Mouse (Mus musculus) neutrophil, adult 5-6 weeks (primary cell): ENCODE data around the gene Nkx2-5. TPM values are rescaled to one million over a fixed set of nuclear protein-coding genes. Genes with fewer than 3 reads are reported as not detected.

ENCODE experiments used
- ATAC-seq: fragments of 151-379, 151-347 bp; 2 replicates; pipeline ENCODE4 v1.8.0; 2017; ENCODE audit warnings: mild to moderate bottlenecking, moderate TSS enrichment; ENCODE audit not compliant: insufficient number of reproducible peaks, poor library complexity, low FRiP score, severe bottlenecking; ENCODE audit errors: extremely low read depth
- total RNA-seq: library from RNA; stranded (forward); fragments of 200-1000 nt; gene quantifications from 2 replicates; pipeline ENCODE4 v1.2.3, GENCODE M21; 2017

Gene Nkx2-5
- not detected in 2 replicates for total RNA-seq

GRCm38 (mm10) chr17:26844909-26845148 lies at the start of gene Nkx2-5:
Gene Nkx2-5 (minus strand): TSS chr17:26845009.
- ATAC-seq = no peak

- ATAC-seq = no peak
Observed at GRCm38 (mm10) chr17:26894342-26894741, 49.5 kb upstream of the Nkx2-5 start.

- ATAC-seq = no peak
Observed at GRCm38 (mm10) chr17:26893492-26893891, 48.7 kb upstream of the Nkx2-5 start.

GRCm38 (mm10) chr17:26892635-26893375 lies 48.0 kb upstream of the Nkx2-5 start:
- ATAC-seq = no peak

- no peak for ATAC-seq
Observed at GRCm38 (mm10) chr17:26887926-26888325, 43.1 kb upstream of the Nkx2-5 start.

GRCm38 (mm10) chr17:26886047-26886749 lies 41.4 kb upstream of the Nkx2-5 start:
- ATAC-seq = peak; percentile 77

GRCm38 (mm10) chr17:26884995-26885926 lies 40.5 kb upstream of the Nkx2-5 start:
- ATAC-seq = peak; percentile 61

GRCm38 (mm10) chr17:26883585-26883984 lies 38.8 kb upstream of the Nkx2-5 start:
- ATAC-seq = no peak

GRCm38 (mm10) chr17:26882706-26883105 lies 37.9 kb upstream of the Nkx2-5 start:
- no peak for ATAC-seq

- ATAC-seq = no peak
Observed at GRCm38 (mm10) chr17:26879235-26879634, 34.4 kb upstream of the Nkx2-5 start.

- no peak for ATAC-seq
Observed at GRCm38 (mm10) chr17:26877927-26878326, 33.1 kb upstream of the Nkx2-5 start.

- no peak for ATAC-seq
Observed at GRCm38 (mm10) chr17:26874542-26874941, 29.7 kb upstream of the Nkx2-5 start.

- ATAC-seq = no peak
Observed at GRCm38 (mm10) chr17:26873502-26873901, 28.7 kb upstream of the Nkx2-5 start.

GRCm38 (mm10) chr17:26872870-26873269 lies 28.1 kb upstream of the Nkx2-5 start:
- ATAC-seq = no peak

GRCm38 (mm10) chr17:26868756-26869155 lies 23.9 kb upstream of the Nkx2-5 start:
- no peak for ATAC-seq

GRCm38 (mm10) chr17:26865156-26865555 lies 20.3 kb upstream of the Nkx2-5 start:
- no peak for ATAC-seq

- ATAC-seq = no peak
Observed at GRCm38 (mm10) chr17:26864343-26864742, 19.5 kb upstream of the Nkx2-5 start.

- ATAC-seq = no peak
Observed at GRCm38 (mm10) chr17:26861793-26862192, 17.0 kb upstream of the Nkx2-5 start.

GRCm38 (mm10) chr17:26861383-26861782 lies 16.6 kb upstream of the Nkx2-5 start:
- ATAC-seq = no peak

GRCm38 (mm10) chr17:26860906-26861305 lies 16.1 kb upstream of the Nkx2-5 start:
- ATAC-seq = no peak
